Mouse (Mus musculus) spleen, adult 2 months (tissue): Measurements from ENCODE around the gene Ddc.

Experiments used
- CTCF ChIP-seq: fragments of 200-500 bp; IDR thresholded peaks from 2 replicates; pipeline ENCODE4 v1.5.1; 2011; ENCODE audit warnings: mild to moderate bottlenecking, inconsistent platforms; ENCODE audit not compliant: insufficient read depth, insufficient read length, insufficient replicate concordance; ENCODE audit errors: extremely low read depth
- POLR2A ChIP-seq: fragments of 200-500 bp; IDR thresholded peaks from 2 replicates; pipeline ENCODE4 v1.6.1; 2011; ENCODE audit warnings: low read depth, low read length, inconsistent platforms

GRCm38 (mm10) chr11:11888727-11889126 is 9.2 kb downstream of the Ddc start:
- TF ChIP-seq POLR2A (no peak), CTCF (no peak)
